Mouse (Mus musculus): ENCODE measurements at regions not wholly inside any gene's neighbourhood (a gene's known extent, or its start where the extent isn't known, plus 50 kb on each side); places are given as distances from the start of the nearest gene placed in this dataset.
A peak's percentile ranks its signal among the peaks of the same experiment; 100 is the strongest.

DNA sequence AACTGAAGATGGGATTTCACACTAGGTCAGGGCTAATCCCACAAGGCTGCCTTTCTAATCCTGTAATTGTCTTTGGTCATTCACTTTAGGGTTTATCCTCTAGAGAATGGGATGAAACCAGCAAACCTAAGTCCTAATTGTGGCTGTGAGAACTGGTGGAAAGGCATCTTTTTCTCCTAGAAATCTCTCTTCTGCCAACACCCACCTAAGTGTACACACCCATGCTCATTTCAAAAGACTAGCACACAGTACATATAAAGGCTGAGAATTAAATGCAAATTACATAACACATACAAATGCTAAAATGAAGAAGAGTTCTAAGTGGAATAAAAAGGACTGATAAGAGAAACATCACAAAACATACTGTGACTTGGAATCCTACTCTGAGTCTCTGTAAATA is 579.5 kb downstream of the Eepd1 start:
- no peak for DNase-seq

GRCm38 (mm10) chr9:26077057-26077456 is 595.7 kb downstream of the Eepd1 start:
- DNase-seq: no peak

DNA sequence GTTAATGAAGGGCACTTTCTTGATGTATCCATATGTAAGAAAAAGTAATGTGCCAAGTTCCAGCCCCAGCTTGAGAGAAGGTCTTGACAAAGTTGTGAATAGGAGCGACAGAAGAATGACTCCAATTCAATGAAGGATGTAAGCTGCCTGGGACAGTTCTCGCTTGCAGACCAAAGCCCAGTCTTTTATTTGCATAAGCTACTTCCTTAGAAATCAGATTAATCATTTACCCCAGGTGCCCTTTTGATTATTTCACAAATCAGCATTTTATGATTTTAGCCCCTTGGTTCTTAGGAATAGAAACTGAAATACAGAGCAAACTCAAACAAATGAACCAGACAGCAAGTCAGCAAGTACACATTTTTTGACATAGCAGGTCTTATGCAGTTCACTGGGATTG is 605.2 kb downstream of the Eepd1 start:
- DNase-seq: no peak

DNA sequence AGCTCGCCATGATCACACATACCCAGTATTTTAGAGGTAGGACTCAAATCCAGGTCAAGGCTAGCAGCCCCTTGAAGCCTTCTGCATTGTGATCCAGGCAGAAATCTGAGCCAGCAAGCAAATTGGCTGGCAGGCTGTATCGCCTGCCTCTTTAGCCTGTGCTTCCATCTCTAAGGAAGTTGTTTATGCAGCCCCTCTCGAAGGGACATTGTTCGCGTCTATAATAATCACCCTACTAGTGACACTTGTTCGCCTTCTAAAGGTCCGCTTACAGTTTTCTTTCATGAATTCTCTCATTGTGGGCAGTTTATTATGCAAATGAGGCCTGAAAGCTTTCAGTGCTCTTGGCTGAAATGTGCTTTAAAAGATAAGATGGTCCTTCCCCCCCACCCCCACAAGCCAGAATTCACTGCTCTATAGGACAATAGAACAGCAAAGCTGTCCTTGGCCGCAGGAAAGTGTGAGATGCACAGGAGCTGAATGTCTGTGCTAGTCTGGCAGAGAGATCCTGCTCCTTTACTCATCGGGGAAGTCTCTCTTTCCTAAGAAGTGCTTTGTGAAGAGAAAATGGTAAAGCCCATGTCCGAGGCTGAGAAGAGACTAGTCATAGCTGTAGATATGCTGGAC is 610.8 kb downstream of the Eepd1 start:
- DNase-seq: no peak

- no peak for DNase-seq
Measured at GRCm38 (mm10) chr9:26104136-26104535, 622.8 kb downstream of the Eepd1 start.

GRCm38 (mm10) chr9:26121986-26122385 is 611.5 kb upstream of the B3gat1 start:
- peak in 1 of 2 experiments; percentile 46 for DNase-seq

- DNase-seq: no peak
Measured at GRCm38 (mm10) chr9:26134587-26134986, 598.9 kb upstream of the B3gat1 start.
